Mouse (Mus musculus) G1E (cell line): ENCODE measurements around the gene Gabra4.

Source experiments
- CTCF ChIP-seq: IDR thresholded peaks from 2 replicates; pipeline ENCODE4 v1.5.1; 2012; ENCODE audit warnings: low read depth, low read length, inconsistent platforms, mixed read lengths
- GATA1 ChIP-seq: IDR thresholded peaks from 2 replicates; pipeline ENCODE4 v1.6.1; 2012; ENCODE audit warnings: borderline replicate concordance, low read length, inconsistent platforms, mixed read lengths

- TF ChIP-seq CTCF (no peak), GATA1 (no peak)
Observed at GRCm38 (mm10) chr5:71614311-71614710, 43.8 kb downstream of the Gabra4 start.
